Mouse (Mus musculus) hematopoietic stem cell, adult 5-6 weeks (primary cell): ENCODE measurements at regions not wholly inside any gene's neighbourhood (a gene's known extent, or its start where the extent isn't known, plus 50 kb on each side); places are given as distances from the start of the nearest gene placed in this dataset.

Experiments
- ATAC-seq, 2 experiments: fragments of 125-278 bp in 1 of 2; replicated peaks in 1 of 2; 2 replicates each; pipeline ENCODE4 v1.8.0; 2016 to 2017; ENCODE audit warnings: inconsistent platforms in 2 of 2, mild to moderate bottlenecking in 2 of 2, moderate number of reproducible peaks in 2 of 2, low read depth in 1 of 2, moderate TSS enrichment in 1 of 2; ENCODE audit not compliant: low FRiP score in 2 of 2, poor library complexity in 2 of 2, severe bottlenecking in 2 of 2, insufficient read depth in 1 of 2, low TSS enrichment in 1 of 2

DNA sequence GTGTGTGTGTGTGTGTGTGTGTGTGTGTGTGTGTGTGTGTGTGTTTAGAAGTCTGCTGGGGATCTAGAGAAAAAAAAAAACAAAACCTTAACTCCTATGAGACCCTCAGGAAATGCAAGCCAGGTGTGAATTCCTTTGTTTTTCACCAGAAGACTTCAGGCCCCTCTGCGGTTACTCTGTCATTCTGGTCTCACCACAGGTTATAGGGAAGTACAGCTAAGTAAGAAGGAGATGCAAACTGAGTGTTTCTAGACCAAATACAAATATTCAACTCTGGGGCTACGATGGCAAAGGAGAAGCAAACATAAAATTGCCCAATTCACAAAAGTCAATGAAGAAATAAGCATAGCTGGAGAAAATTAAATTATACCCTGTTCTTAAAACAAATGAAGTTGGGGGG lies 54.9 kb upstream of the Basp1 start:
- peak; percentile 85 to 96 for ATAC-seq

DNA sequence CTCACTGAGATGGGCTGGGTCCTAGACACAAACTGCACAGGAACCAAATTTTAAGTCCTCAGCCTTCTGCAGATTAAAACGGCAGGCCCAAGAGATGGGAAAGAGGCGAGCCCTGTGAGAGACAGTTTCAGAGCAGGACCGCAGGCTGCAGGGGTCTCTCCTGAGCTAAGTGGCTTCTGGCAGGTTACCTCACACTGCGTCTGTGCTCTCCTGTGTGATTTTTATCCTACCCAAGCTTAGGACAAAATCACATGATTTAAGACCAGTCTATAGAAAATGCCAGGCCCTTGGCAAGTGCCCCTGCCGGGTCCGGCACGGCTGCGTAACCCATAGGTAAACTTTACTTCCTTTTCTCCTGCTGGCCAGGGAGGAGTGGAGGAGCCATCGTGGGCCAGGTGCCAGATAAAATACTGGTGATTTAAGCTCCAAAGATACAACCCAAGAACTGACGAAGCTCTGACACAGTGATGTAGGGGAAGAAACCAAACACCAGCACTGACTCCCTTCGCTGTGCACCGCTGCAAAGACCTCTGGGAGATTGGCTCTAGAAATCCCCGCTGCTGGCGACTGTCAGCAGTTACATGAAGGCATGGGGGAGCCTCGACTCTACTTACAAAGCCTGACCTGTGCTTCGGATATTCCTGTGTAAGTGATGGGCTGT lies 55.8 kb upstream of the Basp1 start:
- 0 out of 4 replicates have a peak, but pooled peaks of 1 of the 2 experiments have one; percentile 19 for ATAC-seq

DNA sequence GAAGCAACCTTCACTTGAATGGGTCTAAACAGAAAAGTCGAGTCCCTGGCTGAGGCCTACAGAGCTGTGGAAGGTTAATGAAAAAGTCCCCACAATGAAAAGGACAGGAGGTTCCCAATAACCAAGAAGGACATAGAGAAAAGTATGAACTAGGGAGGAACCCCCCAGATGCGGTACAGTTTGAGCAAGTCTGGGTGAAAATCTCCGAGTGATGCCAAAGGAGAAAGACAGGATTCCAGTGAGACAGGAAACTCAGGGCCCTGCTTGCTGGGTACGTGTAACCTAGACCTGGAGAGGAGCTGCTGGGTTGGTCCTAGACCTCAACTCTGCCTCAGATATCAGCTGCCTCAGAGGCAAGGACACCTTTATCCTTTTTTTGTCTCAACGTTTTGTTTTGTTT lies 57.8 kb upstream of the Basp1 start:
- no peak for ATAC-seq

- no peak for ATAC-seq
These were observed 59.7 kb upstream of the Basp1 start for GRCm38 (mm10) chr15:25473201-25473710.

DNA sequence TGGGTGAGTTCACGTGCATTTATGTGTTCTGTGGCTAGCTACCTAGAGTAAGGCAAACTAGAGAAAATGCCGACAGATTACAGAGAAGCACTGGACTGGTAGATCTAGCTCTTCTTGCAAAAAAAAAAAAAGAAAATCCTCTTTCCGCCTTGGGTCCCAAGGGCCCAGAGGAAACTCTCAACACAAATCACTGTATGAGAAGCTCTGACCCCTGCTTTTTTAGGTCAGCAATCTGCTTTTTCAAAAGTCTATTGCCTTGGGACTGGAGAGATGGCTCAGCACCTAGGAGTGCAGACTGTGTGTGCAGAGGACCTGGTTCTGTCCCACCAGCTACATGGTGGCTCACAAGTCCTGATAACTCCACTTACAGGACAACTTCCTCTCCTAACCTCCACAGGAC lies 60.5 kb upstream of the Basp1 start:
- ATAC-seq: no peak

DNA sequence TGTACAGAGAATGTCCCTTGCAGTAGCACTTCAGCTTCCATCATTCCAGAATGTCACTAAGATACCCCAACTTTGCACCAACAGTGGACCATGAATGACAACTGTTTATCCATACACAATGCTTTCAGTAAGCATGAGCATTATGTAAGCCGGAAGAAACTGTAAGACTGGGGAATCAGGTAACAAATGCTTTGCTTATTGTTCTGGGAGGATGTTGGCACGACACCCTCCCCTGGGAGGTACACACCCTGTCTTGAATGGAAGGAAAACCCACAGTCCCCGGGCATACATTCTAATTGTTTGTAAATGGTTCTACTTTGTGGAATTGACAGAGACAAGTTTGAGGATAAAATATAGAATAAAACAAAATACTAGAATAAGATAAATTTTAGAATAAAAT lies 69.0 kb upstream of the Basp1 start:
- no peak for ATAC-seq

GRCm38 (mm10) chr15:25485372-25485771 lies 71.8 kb upstream of the Basp1 start:
- ATAC-seq: no peak

GRCm38 (mm10) chr15:25486158-25486557 lies 72.6 kb upstream of the Basp1 start:
- ATAC-seq: peak in 1 of 2 experiments; percentile 53; a peak in 2 of 4 replicates

DNA sequence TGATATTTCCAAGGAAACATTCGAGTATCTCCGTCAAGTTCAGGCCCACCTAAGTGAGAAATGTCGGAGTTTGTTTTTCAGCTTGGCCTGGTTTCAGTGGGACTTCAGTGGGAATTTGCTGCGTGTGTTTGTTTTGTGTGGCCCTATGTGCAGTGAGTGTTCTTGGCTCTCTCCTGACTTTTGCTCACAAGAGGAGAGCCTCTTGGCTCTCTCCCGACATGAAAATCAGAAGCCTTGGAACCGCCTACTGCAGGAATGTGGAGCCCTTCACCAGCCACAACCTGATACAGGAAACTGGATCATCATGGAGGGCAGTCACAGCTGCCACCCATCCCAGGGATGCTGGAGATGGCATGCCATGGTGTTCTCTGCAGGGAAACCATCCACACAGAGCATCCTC lies 76.2 kb upstream of the Basp1 start:
- no peak for ATAC-seq

DNA sequence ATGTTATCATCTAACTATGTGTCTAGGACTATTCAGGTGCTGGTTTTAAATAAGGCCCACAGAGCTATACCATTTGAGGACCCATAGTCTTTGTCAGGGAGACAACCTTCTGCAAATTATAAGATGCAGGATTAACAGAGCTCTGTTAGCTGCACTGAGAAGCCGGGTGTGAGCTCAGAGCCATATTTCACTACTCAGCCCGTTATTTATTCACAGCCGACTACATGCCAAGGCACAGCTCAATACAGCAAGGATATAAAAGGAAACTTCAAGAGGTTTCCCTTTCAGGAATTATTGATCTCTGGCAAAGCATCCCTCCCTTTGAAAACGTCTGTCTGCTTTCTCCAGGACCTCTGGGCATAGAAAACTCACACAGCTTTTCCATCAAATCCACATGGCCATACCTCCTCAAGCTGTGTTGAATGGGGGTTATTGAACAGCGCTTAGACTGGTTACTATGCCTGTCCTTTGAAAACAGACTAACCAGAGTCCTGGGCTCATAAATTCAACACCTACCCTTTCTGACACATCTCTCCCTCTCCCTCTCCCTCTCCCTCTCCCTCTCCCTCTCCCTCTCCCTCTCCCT lies 78.7 kb upstream of the Basp1 start:
- no peak for ATAC-seq

GRCm38 (mm10) chr15:25494687-25495299 lies 81.2 kb upstream of the Basp1 start:
- no peak for ATAC-seq

DNA sequence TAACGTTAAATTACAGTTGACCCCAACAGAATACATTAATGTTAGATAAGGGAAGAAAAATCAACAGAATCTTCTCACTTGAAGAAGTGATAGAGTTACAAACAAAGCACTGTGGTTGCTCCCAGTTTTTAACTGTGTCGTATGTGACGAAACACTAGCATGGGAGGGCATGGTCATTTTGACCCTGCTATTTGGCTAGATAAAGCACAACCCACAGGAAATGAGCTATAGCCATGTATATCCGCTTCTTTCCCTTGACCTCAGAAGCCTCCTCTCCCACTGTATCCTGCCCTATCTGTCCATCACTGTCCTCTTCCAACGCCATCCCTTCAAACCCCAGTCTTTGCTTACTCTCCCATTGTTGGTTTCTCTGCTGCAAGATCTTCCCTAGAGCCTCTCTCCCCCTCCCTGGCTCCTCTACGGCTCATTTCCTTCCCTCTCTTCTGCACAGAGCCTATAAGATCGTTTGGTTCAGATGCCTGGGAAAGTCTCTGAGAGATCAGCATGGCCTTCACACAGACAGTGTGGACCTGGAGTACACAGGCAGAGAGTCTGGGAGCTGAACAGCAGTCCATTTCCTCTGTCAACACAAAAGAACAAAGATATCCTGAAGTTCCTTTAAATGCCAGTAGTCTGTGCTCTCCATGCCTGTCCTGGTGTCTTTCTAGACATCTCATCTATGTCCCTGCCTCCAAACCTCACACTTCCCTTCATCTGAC lies 82.5 kb upstream of the Basp1 start:
- peak in 1 of 2 experiments; percentile 27; a peak in 1 of 4 replicates for ATAC-seq

DNA sequence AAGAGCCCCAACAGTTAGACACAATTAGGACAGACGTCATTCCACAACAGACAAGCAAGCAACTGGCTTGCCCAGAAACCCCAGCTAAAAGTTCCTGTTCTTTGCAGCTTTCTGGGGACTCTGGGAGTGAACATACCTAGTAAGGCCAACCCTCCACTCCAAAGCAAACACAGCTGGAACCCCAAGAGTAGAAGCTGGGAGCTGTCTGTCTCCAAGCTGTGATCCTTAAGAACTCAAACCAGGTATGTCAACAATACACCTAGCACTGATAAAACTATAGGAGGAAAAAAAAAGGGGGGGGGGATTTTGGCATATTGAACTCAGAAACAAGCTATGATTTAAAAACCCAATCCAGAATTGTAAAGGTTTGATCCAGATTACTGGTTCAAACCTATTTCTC lies 84.2 kb upstream of the Basp1 start:
- ATAC-seq: no peak

GRCm38 (mm10) chr15:25498422-25498821 lies 84.9 kb upstream of the Basp1 start:
- ATAC-seq: no peak

- ATAC-seq: no peak
These were observed 88.9 kb upstream of the Basp1 start for GRCm38 (mm10) chr15:25502513-25502912.

- no peak for ATAC-seq
These were observed 89.5 kb upstream of the Basp1 start for GRCm38 (mm10) chr15:25503104-25503503.

GRCm38 (mm10) chr15:25509139-25509538 lies 95.6 kb upstream of the Basp1 start:
- no peak for ATAC-seq

GRCm38 (mm10) chr15:25509584-25509983 lies 96.0 kb upstream of the Basp1 start:
- ATAC-seq: no peak
